Mouse (Mus musculus) embryonic facial prominence, embryonic 11.5 days (tissue): ENCODE data around the gene Pcbp4. TPM values are rescaled to one million over a fixed set of nuclear protein-coding genes. Genes with fewer than 3 reads are reported as not detected.
A peak's percentile ranks its signal among the peaks of the same experiment; 100 is the strongest.

Experiments
- ATAC-seq: fragments of 200-750 bp; cut with Nextera tagmentation; replicated peaks from 2 replicates; pipeline ENCODE4 v1.8.0; 2017; ENCODE audit warnings: low read depth; ENCODE audit not compliant: insufficient number of reproducible peaks, low FRiP score, low TSS enrichment
- DNase-seq: peaks from one replicate; pipeline ENCODE4 v3.0.0-alpha.2; 2015; ENCODE audit warnings: low spot score
- H3K27ac ChIP-seq: fragments of 300-500 bp; sonication (generic); replicated peaks from 2 replicates; pipeline ENCODE4 v1.5.1; 2014; ENCODE audit warnings: mild to moderate bottlenecking, low read depth, low read length, control low read depth
- H3K27me3 ChIP-seq: fragments of 300-500 bp; sonication (generic); 2 replicates; pipeline ENCODE4 v1.6.1; 2014; ENCODE audit warnings: mild to moderate bottlenecking, low read length, moderate library complexity, mixed read lengths; ENCODE audit not compliant: control insufficient read depth, insufficient read depth
- H3K36me3 ChIP-seq: fragments of 300-500 bp; sonication (generic); replicated peaks from 2 replicates; pipeline ENCODE4 v1.6.1; 2014; ENCODE audit warnings: low read depth, mild to moderate bottlenecking, low read length, moderate library complexity, mixed read lengths; ENCODE audit not compliant: control insufficient read depth, insufficient read depth
- H3K4me1 ChIP-seq: fragments of 300-500 bp; sonication (generic); 2 replicates; pipeline ENCODE4 v1.6.1; 2014; ENCODE audit warnings: low read length, mixed read lengths; ENCODE audit not compliant: control insufficient read depth, insufficient read depth
- H3K4me2 ChIP-seq: fragments of 300-500 bp; sonication (generic); 2 replicates; pipeline ENCODE4 v1.6.1; 2014; ENCODE audit warnings: low read depth, mild to moderate bottlenecking, control low read depth, low read length, moderate library complexity
- H3K4me3 ChIP-seq: fragments of 300-500 bp; sonication (generic); 2 replicates; pipeline ENCODE4 v1.5.1; 2014; ENCODE audit warnings: low read depth, low read length, control low read depth
- H3K9ac ChIP-seq: fragments of 300-500 bp; sonication (generic); replicated peaks from 2 replicates; pipeline ENCODE4 v1.6.1; 2014; ENCODE audit warnings: mild to moderate bottlenecking, control low read depth, low read length
- H3K9me3 ChIP-seq: fragments of 300-500 bp; sonication (generic); replicated peaks from 2 replicates; pipeline ENCODE4 v1.6.1; 2016; ENCODE audit warnings: mild to moderate bottlenecking, low read length, inconsistent platforms, mixed read lengths; ENCODE audit not compliant: control insufficient read depth
- WGBS: fragments of 180-500 bp; shearing (Covaris S2); extraction: QIAGEN DNeasy Blood & Tissue Kit; methylation state at CpG from one replicate; pipeline ENCODE4 v1.1.7; 2014; 5-methylcytosine and 5-hydroxymethylcytosine counted together
- polyA plus RNA-seq: library from polyadenylated mRNA; unstranded; fragments of >200 nt; fragmentation: Nextera tagmentation; extraction: Ambion mirVana; gene quantifications from 2 replicates; pipeline ENCODE4 v1.2.1, GENCODE M21; 2014

Pcbp4 gene
- polyA plus RNA-seq, 1 experiment from 2014 or later, result 165 TPM

DNA sequence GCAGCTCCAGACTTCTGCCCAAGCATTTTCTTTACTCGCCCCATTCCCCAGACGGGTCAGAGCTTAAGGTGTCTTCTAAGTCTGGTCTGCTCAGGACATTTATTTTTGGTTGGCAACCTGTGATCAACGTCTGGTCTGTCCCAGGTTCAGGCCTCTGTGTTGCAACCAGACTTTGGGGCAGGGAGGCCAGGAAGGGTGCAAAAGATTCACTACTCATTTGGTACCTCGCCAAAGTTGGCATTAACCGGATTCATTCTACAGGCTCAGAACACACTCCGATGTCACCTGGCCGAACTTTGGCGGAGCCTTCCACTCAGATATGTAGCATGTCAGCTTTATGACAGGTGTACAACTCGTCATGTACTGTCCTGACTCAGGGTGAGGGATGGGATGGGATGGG lies 5.1 kb upstream of the Pcbp4 start:
- Histone ChIP-seq H3K27ac (no peak overlapping the region), H3K4me3 (no peak overlapping the region; the same call in 1 of the 2 replicates), H3K9me3 (no peaks in the 10 kb centered on the region), H3K4me2 (peak overlapping the region; percentile 72), H3K9ac (0 out of 2 replicates have a peak overlapping the region, but pooled peaks have one; percentile 15), H3K27me3 (no peaks in the 10 kb centered on the region), H3K4me1 (peaks cover 12% of the 10 kb centered on the region), H3K36me3 (no peaks in the 10 kb centered on the region)
- DNase-seq (no peak), ATAC-seq (no peak; the same call in 1 of the 2 replicates)
- WGBS, result 41% methylated on average over 9 of the region's 9 CpGs

- WGBS, result 2% methylated on average over 23 of the region's 23 CpGs
- H3K4me3 ChIP-seq, result peak overlapping the region; percentile 44
- no peaks in the 10 kb centered on the region for H3K36me3 ChIP-seq
- peak overlapping the region; percentile 47 for H3K9ac ChIP-seq
- H3K9me3 ChIP-seq, result no peaks in the 10 kb centered on the region
- H3K27me3 ChIP-seq, result no peaks in the 10 kb centered on the region
- peak; percentile 82 for DNase-seq
- H3K4me2 ChIP-seq, result peak overlapping the region; percentile 83
- H3K27ac ChIP-seq, result no peak overlapping the region
- H3K4me1 ChIP-seq, result peaks cover 12% of the 10 kb centered on the region
- ATAC-seq, result peak; percentile 44
These were observed 4.5 kb upstream of the Pcbp4 start for GRCm38 (mm10) chr9:106448498-106449031.

DNA sequence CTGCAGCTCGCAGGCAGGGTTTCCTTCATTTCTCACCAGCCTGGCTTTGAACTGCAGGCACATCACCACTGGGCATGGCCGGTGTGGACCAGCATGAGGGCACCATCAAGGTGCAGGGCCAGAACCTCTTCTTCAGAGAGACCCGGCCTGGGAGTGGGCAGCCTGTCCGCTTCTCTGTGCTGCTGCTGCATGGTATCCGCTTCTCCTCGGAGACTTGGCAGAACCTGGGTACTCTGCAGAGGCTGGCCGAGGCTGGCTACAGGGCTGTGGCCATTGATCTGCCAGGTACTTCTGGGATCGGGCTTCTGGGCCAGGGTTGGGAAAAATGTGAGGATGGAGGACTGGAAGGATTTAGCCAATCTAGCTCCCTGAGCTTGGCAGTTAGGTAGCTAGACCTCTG lies 3.1 kb upstream of the Pcbp4 start:
- ATAC-seq (no peak), DNase-seq (no peak)
- WGBS, result 91% methylated on average over 8 of the region's 8 CpGs
- H3K4me1 ChIP-seq, result peaks cover 12% of the 10 kb centered on the region
- no peak overlapping the region for H3K9ac ChIP-seq
- no peaks in the 10 kb centered on the region for H3K27me3 ChIP-seq
- no peaks in the 10 kb centered on the region for H3K36me3 ChIP-seq
- H3K27ac ChIP-seq, result no peak overlapping the region
- H3K4me3 ChIP-seq, result no peak overlapping the region
- no peaks in the 10 kb centered on the region for H3K9me3 ChIP-seq
- H3K4me2 ChIP-seq, result no peak overlapping the region; the same call in 1 of the 2 replicates

DNA sequence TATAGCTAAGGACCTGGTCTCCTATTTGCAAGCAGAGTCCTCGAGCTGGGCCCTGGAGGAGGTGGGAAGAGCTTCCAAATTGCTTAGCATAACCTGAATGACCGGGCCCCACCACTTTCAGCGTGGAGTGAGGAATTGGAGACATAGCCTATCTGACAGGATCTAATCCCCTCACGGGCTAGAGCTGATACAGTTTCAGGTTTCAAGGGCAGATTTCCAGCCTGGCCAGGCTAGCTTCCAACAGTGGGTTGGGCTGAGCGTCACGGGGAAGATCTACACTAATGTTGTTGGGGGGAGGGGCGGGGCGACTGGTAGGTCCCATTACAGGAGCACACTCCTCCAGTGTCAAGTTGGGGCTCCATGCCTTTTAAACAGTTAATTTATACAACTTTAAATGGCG lies 2.4 kb upstream of the Pcbp4 start:
- H3K4me1 ChIP-seq, result peaks cover 16% of the 10 kb centered on the region
- H3K27ac ChIP-seq, result peak overlapping the region; percentile 38
- 12% methylated on average over 9 of the region's 9 CpGs for WGBS

GRCm38 (mm10) chr9:106451298-106451697 lies 1.8 kb upstream of the Pcbp4 start:
- Histone ChIP-seq H3K4me3 (no peak overlapping the region), H3K4me2 (no peak overlapping the region), H3K27me3 (no peaks in the 10 kb centered on the region), H3K9me3 (no peaks in the 10 kb centered on the region), H3K27ac (no peak overlapping the region; the same call in 1 of the 2 replicates), H3K9ac (no peak overlapping the region), H3K36me3 (no peaks in the 10 kb centered on the region), H3K4me1 (peaks cover 18% of the 10 kb centered on the region)
- 78% methylated on average over 11 of the region's 11 CpGs for WGBS
- ATAC-seq (no peak), DNase-seq (no peak)

More for the DNA sequence above, 2.4 kb upstream of the Pcbp4 start:
- Histone ChIP-seq H3K36me3 (no peaks in the 10 kb centered on the region), H3K4me3 (no peak overlapping the region), H3K4me2 (peak overlapping the region; percentile 11), H3K9me3 (no peaks in the 10 kb centered on the region), H3K27me3 (no peaks in the 10 kb centered on the region), H3K9ac (no peak overlapping the region)
- no peak for ATAC-seq
- peak; percentile 76 for DNase-seq

- H3K4me1 ChIP-seq, result peaks cover 24% of the 10 kb centered on the region
- H3K27me3 ChIP-seq, result no peaks in the 10 kb centered on the region
- no peak overlapping the region for H3K4me2 ChIP-seq
- 75% methylated on average over 2 of the region's 2 CpGs for WGBS
- ATAC-seq (no peak), DNase-seq (no peak)
- H3K4me3 ChIP-seq, result no peak overlapping the region
- no peak overlapping the region for H3K27ac ChIP-seq
- H3K36me3 ChIP-seq, result no peaks in the 10 kb centered on the region
- H3K9ac ChIP-seq, result no peak overlapping the region
- H3K9me3 ChIP-seq, result no peaks in the 10 kb centered on the region
These were observed 1.2 kb upstream of the Pcbp4 start for GRCm38 (mm10) chr9:106451899-106452298.

GRCm38 (mm10) chr9:106452351-106452750 lies 740 bp upstream of the Pcbp4 start:
- 34% methylated on average over 6 of the region's 6 CpGs for WGBS
- Histone ChIP-seq H3K27me3 (no peaks in the 10 kb centered on the region), H3K27ac (peak overlapping the region; percentile 93; the same call in 1 of the 2 replicates), H3K9ac (peak overlapping the region; percentile 83), H3K36me3 (no peaks in the 10 kb centered on the region), H3K4me1 (peaks cover 29% of the 10 kb centered on the region), H3K9me3 (no peaks in the 10 kb centered on the region), H3K4me3 (peak overlapping the region; percentile 84), H3K4me2 (peak overlapping the region; percentile 96)
- ATAC-seq (no peak), DNase-seq (no peak)

DNA sequence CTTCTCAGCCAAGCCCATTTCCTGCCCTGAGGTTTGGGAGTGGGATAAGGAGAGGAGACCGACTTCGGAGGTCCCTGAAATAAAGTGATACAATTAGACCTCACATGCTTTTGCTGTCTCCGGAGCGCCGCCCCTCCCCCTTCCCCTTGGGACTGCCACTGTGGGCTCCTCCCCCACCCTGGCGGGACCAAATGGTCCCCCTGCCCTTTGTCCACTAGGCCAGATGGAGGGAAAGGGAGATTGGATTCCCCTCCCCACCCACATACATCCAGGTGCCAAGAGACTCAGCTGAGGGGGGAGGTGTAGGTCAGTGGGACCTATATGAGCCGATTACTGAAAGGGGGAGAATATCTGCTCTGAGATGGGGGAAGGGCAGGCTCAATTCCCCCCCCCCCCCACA lies 270 bp upstream of the Pcbp4 start:
- 0% methylated on average over 7 of the region's 7 CpGs for WGBS
- no peaks in the 10 kb centered on the region for H3K9me3 ChIP-seq
- peak overlapping the region; percentile 83 for H3K9ac ChIP-seq
- H3K4me2 ChIP-seq, result peak overlapping the region; percentile 96
- peak; percentile 68 for DNase-seq
- H3K4me1 ChIP-seq, result peaks cover 32% of the 10 kb centered on the region
- no peaks in the 10 kb centered on the region for H3K36me3 ChIP-seq
- peak overlapping the region; percentile 93 for H3K27ac ChIP-seq
- peak overlapping the region; percentile 84 for H3K4me3 ChIP-seq
- 0 out of 2 replicates have a peak, but pooled peaks have one; percentile 1 for ATAC-seq
- H3K27me3 ChIP-seq, result no peaks in the 10 kb centered on the region
